Mouse (Mus musculus): Measurements from ENCODE around the gene Grid2. TPM values are rescaled to one million over a fixed set of nuclear protein-coding genes. Genes with fewer than 3 reads are reported as not detected.

Grid2 gene
- polyA plus RNA-seq, 1 experiment, result not detected

DNA sequence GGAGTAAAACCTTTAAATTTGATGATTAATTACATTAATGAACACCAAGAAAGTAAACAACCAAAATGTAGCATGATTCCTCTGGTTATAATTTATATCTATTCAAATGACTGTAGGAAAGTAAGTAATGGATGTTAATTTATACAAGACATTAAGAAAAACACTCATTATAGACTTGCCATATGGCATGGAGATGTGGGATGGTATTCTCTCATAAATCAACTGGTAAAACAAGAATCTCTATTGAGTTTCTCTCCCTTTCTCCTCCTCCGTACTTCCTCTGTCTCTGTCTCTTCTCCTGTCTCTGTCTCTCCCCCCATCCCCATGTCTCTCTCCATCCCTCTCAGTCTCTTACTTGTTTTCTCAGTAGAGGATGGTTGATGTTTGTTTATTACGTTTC is 506.9 kb downstream of the Grid2 start:
- H3K9me3 ChIP-seq (ENCODE audit: control insufficient read depth, low read length), result no peaks in the 10 kb centered on the region
- TF ChIP-seq GATA1 (IDR thresholded peaks at IDR 0.05; ENCODE audit: low read length) (no peak), TAL1 (IDR thresholded peaks at IDR 0.05; ENCODE audit: low read length) (no peak)
- no peaks in the 10 kb centered on the region for H3K36me3 ChIP-seq (ENCODE audit: control insufficient read depth)
- no peak overlapping the region for H3K4me3 ChIP-seq (replicated peaks)
- H3K4me1 ChIP-seq (ENCODE audit: control insufficient read depth), result no peaks in the 10 kb centered on the region
- H3K27me3 ChIP-seq (ENCODE audit: control insufficient read depth), result no peaks in the 10 kb centered on the region

DNA sequence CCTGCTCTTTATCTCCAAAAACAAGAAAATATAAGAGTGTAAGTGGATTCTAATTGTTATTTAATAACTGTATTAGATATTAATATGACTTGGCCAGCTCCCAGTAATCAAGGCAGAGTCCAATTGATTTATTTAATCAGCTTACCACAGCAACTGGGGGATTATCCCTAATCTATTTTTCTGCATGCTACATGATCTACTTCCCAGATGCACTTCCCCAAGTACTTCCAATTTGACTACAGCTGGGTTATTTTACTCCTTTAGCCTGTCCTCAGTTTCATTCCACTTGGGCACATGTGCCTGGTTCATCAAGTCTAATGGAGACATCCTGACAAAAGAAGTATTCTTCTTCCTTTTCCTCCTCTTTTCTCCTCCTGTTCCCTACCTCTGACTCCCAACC is 539.0 kb downstream of the Grid2 start:
- Histone ChIP-seq H3K9me3 (ENCODE audit: control insufficient read depth, low read length) (no peaks in the 10 kb centered on the region), H3K27me3 (ENCODE audit: control insufficient read depth) (no peaks in the 10 kb centered on the region), H3K4me3 (replicated peaks) (no peak overlapping the region), H3K4me1 (ENCODE audit: control insufficient read depth) (no peaks in the 10 kb centered on the region), H3K36me3 (ENCODE audit: control insufficient read depth) (no peaks in the 10 kb centered on the region)
- no peak for TF ChIP-seq TAL1 (IDR thresholded peaks at IDR 0.05; ENCODE audit: low read length)

DNA sequence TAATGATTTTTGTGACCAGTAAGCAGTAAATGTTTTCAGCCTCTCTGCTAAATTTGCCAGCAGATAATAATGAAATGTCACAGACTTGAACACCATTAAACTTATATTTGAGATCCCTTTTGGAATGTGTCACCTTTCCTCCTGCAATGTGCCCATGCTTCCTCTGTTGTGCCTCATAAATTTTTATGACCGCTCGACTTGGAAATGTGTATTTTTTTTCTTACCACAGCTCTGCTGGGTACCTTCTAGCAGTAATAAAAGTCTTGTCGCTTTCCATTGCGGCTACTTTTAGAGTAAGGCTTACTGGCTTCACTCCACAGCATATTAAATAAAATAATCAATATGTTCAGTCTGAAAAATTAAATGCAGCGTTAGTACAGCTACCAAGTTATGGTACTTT is 564.6 kb downstream of the Grid2 start:
- no peaks in the 10 kb centered on the region for H3K9me3 ChIP-seq (ENCODE audit: control insufficient read depth, low read length)
- H3K4me1 ChIP-seq (ENCODE audit: control insufficient read depth), result no peaks in the 10 kb centered on the region
- H3K4me3 ChIP-seq (replicated peaks), result no peak overlapping the region
- H3K27me3 ChIP-seq (ENCODE audit: control insufficient read depth), result no peaks in the 10 kb centered on the region
- no peak for TF ChIP-seq GATA1 (IDR thresholded peaks at IDR 0.05; ENCODE audit: low read length)
- TF ChIP-seq TAL1 (IDR thresholded peaks at IDR 0.05; ENCODE audit: low read length), result no peak
- no peaks in the 10 kb centered on the region for H3K36me3 ChIP-seq (ENCODE audit: control insufficient read depth)

DNA sequence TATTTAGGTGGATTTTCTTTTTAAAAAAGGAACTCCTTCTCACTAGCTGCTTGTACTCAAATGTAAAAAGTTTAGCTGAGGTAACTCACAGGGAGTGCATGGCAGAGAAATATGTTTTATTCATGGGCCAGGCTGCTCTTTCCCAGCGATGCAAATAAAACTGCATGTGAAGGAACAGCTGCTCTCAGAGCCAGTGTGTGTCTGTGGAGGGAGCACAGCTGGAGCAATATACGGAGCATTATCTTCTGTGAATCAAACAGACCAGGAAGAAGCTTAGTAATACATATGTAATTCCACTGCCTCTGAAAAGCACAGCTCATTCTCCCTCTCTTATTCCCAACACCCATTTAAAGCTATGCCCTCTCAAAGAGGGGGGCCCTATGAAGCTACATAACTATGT is 607.0 kb downstream of the Grid2 start:
- H3K4me1 ChIP-seq (ENCODE audit: control insufficient read depth), result no peaks in the 10 kb centered on the region
- no peaks in the 10 kb centered on the region for H3K27me3 ChIP-seq (ENCODE audit: control insufficient read depth)
- H3K4me3 ChIP-seq (replicated peaks), result no peak overlapping the region
- no peaks in the 10 kb centered on the region for H3K36me3 ChIP-seq (ENCODE audit: control insufficient read depth)
- TF ChIP-seq GATA1 (IDR thresholded peaks at IDR 0.05; ENCODE audit: low read length) (no peak), TAL1 (IDR thresholded peaks at IDR 0.05; ENCODE audit: low read length) (no peak)
- H3K9me3 ChIP-seq (ENCODE audit: control insufficient read depth, low read length), result no peaks in the 10 kb centered on the region

DNA sequence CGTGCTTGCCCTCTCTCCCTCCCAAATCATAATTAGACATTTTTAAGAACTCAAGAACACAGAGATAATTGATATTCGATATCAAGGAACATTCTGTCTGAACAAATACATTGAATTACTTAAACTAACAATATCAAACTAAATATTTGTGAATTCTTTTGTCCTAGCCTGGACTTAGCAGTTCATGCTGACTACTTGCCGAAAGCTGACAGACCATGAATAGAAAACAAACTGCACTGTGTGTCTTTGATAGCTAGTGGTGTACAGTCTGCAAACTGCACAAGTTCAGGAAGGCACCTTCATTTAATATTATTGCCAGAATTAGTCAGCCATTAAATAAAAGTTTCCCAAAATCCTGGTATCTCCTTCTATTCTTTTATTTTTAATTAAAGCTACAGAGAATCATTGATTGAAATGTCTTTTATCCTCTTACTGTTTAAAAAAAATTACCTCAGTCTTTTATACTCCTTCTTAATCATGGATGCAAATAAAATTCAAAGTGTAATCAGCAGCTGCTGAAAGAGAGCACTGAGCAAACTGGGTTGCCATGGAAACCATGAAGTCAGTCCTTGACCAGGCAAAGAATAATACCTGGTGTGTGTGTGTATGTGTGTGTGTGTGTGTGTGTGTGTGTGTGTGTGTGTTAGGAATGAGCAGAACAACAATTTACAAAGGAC is 621.5 kb downstream of the Grid2 start:
- no peak for TF ChIP-seq TAL1 (IDR thresholded peaks at IDR 0.05; ENCODE audit: low read length)
- no peak for TF ChIP-seq GATA1 (IDR thresholded peaks at IDR 0.05; ENCODE audit: low read length)
- no peaks in the 10 kb centered on the region for H3K36me3 ChIP-seq (ENCODE audit: control insufficient read depth)
- no peaks in the 10 kb centered on the region for H3K9me3 ChIP-seq (ENCODE audit: control insufficient read depth, low read length)
- H3K4me1 ChIP-seq (ENCODE audit: control insufficient read depth), result no peaks in the 10 kb centered on the region
- no peaks in the 10 kb centered on the region for H3K27me3 ChIP-seq (ENCODE audit: control insufficient read depth)
- no peak overlapping the region for H3K4me3 ChIP-seq (replicated peaks)

DNA sequence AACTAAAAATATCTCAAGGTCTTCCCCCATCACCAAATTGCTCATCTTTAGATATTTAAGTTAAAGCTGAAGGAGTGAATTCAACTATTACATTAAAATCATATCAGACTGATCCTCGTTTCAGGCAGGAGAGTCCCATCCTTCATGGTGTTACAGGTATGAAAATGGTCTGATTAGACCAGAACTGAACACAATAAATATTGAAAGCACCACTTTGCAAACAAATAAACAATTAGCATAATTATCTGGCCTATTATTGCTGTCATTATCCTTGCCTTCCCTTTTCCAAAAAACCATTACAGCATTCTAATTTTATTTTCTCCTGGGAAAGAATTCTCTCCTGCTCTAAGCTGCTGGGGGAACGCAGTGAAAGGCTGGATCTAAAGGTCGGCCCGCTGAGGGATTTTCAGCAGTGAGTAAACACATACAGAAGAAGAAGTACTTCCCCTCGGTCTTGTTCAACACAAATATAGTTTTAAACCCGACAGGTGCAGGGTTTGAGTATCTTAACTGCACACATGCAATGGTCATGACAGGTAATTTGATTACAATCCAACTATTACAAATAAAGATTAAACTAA is 622.2 kb downstream of the Grid2 start:
- Histone ChIP-seq H3K4me1 (ENCODE audit: control insufficient read depth) (no peaks in the 10 kb centered on the region), H3K9me3 (ENCODE audit: control insufficient read depth, low read length) (no peaks in the 10 kb centered on the region)
- no peak for TF ChIP-seq TAL1 (IDR thresholded peaks at IDR 0.05; ENCODE audit: low read length)
- TF ChIP-seq GATA1 (IDR thresholded peaks at IDR 0.05; ENCODE audit: low read length), result no peak

DNA sequence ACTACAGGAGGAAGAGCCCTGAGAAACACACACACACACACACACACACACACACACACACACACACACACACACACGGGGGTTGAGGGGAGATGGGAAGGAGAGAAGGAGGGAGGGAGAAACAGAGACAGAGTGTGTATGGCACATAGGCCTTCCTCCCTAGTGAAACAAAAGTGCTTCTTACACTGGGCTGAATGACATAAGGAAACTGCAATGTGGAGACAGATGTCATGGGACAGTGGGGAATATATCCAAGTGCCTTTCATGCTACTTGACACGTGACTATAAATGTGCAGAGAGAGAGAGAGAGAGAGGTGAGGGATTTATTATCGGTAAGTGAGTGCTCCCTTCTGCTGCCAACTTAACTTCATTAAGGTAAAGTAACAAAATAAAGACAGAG is 639.0 kb downstream of the Grid2 start:
- no peaks in the 10 kb centered on the region for H3K36me3 ChIP-seq (ENCODE audit: control insufficient read depth)
- H3K9me3 ChIP-seq (ENCODE audit: control insufficient read depth, low read length), result peaks cover 2% of the 10 kb centered on the region; the same call in 1 of the 2 replicates
- H3K4me3 ChIP-seq (replicated peaks), result no peak overlapping the region
- H3K27me3 ChIP-seq (ENCODE audit: control insufficient read depth), result no peaks in the 10 kb centered on the region
- no peak for TF ChIP-seq GATA1 (IDR thresholded peaks at IDR 0.05; ENCODE audit: low read length)
- TF ChIP-seq TAL1 (IDR thresholded peaks at IDR 0.05; ENCODE audit: low read length), result no peak
- H3K4me1 ChIP-seq (ENCODE audit: control insufficient read depth), result no peaks in the 10 kb centered on the region

More for the DNA sequence above, 622.2 kb downstream of the Grid2 start:
- H3K27me3 ChIP-seq (ENCODE audit: control insufficient read depth), result no peaks in the 10 kb centered on the region
- no peak overlapping the region for H3K4me3 ChIP-seq (replicated peaks)
- H3K36me3 ChIP-seq (ENCODE audit: control insufficient read depth), result no peaks in the 10 kb centered on the region

DNA sequence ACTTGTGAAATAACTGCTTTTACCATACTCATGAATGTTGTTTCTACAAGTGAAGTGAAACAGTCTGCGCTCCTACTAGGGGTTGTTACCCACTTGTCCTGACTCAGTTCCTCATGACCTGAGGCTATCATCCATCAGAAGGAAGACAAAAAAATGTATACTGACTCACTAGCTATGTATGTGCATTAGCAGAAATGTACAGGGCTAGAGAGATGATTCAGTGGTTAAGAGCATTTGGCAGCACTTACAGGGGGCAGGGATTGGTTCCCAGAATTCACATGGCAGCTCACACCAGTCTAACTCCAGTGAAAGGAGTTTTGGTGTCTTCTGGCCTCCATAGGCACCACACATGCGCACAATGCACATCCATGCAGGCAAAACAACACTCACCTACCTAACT is 642.5 kb downstream of the Grid2 start:
- TF ChIP-seq GATA1 (IDR thresholded peaks at IDR 0.05; ENCODE audit: low read length) (no peak), TAL1 (IDR thresholded peaks at IDR 0.05; ENCODE audit: low read length) (no peak)
- H3K4me1 ChIP-seq (ENCODE audit: control insufficient read depth), result no peaks in the 10 kb centered on the region
- H3K4me3 ChIP-seq (replicated peaks), result no peak overlapping the region
- H3K36me3 ChIP-seq (ENCODE audit: control insufficient read depth), result no peaks in the 10 kb centered on the region
- H3K27me3 ChIP-seq (ENCODE audit: control insufficient read depth), result no peaks in the 10 kb centered on the region
- peaks cover 2% of the 10 kb centered on the region; the same call in 1 of the 2 replicates for H3K9me3 ChIP-seq (ENCODE audit: control insufficient read depth, low read length)

DNA sequence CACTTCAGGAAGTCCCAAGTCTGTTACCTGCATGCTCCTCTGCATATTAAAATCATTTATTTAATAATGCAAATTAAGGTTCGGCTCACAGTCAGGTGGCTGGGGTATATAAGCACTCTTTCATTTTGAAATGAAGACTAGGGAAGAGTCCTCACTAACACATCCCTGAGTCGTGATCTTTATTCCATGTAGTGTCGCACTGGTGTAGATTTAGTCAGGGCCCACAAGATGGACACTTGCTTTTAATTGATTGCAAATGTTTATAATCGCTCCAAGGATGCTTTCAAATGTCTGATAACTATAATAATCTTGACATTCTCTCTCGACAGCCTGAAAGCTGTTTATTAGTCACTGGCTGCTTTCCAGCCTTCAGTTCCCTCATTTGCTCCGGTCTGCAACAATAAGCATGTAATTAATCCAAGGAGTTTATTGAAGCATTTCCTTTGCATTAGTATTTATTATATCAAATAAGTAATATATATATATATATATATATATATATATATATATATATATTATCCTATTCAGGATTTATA is 661.4 kb downstream of the Grid2 start:
- no peaks in the 10 kb centered on the region for H3K36me3 ChIP-seq (ENCODE audit: control insufficient read depth)
- no peak overlapping the region for H3K4me3 ChIP-seq (replicated peaks)
- H3K4me1 ChIP-seq (ENCODE audit: control insufficient read depth), result no peaks in the 10 kb centered on the region
- TF ChIP-seq GATA1 (IDR thresholded peaks at IDR 0.05; ENCODE audit: low read length), result no peak
- no peak for TF ChIP-seq TAL1 (IDR thresholded peaks at IDR 0.05; ENCODE audit: low read length)
- H3K27me3 ChIP-seq (ENCODE audit: control insufficient read depth), result no peaks in the 10 kb centered on the region
- H3K9me3 ChIP-seq (ENCODE audit: control insufficient read depth, low read length), result peaks cover 2% of the 10 kb centered on the region

Data from erythroblast, embryonic 14.5 days (primary cell).